Mouse (Mus musculus) megakaryocyte-erythroid progenitor cell, adult 5 weeks (primary cell): ENCODE data around the gene Olfr1510. TPM values are rescaled to one million over a fixed set of nuclear protein-coding genes. Genes with fewer than 3 reads are reported as not detected.

Experiments used
- polyA plus RNA-seq: library from polyadenylated mRNA; stranded (reverse); fragments of >175 nt; gene quantifications from 2 replicates; pipeline ENCODE4 v1.2.3, GENCODE M21; 2012

Olfr1510 gene
- polyA plus RNA-seq = not detected in 2 replicates

DNA sequence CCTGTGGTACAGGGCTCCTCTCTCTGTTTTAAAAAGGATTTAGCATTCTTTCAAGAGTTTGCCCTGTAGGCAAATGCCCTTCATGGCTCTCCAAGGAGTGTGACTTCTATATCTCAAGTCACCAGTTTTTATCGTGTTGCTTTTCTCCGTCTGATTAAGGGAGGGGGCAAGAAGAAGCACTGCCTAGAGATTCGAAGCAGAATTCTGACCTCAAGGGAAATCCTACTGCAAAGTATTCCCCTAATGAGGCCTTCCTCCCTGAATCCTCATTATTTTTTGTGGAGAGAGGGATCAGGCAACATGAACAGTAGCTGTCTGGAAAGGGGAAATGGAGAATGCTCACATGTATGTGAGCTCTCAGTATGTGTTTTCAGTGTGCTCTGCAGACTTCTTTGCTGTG, at the start of gene Olfr1510:
TSS of gene Olfr1510 (minus strand) at position 101 of the 400 bp plus-strand sequence.

DNA sequence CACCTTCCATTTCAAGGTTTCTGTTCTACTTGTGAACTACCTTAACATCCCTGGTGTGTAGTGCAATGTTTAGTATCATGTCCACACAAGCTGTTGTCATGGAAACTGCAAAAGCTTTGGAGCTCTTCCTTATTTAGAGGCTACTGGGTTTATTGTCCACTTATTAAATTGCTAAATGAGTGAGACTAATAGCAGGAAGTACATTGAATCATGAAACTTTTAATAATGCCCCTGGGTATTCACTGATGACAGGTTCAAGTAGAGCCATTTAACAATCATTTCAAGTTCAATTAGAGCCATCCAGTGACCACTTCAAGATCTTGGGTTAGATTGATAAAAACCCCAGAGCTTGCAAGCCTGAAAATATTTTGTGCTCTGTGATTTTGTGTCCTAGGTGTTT, 28.5 kb upstream of the Olfr1510 start, which contains the start of gene Olfr1509:
TSS of gene Olfr1509 (plus strand) at position 301 of the 400 bp plus-strand sequence.

DNA sequence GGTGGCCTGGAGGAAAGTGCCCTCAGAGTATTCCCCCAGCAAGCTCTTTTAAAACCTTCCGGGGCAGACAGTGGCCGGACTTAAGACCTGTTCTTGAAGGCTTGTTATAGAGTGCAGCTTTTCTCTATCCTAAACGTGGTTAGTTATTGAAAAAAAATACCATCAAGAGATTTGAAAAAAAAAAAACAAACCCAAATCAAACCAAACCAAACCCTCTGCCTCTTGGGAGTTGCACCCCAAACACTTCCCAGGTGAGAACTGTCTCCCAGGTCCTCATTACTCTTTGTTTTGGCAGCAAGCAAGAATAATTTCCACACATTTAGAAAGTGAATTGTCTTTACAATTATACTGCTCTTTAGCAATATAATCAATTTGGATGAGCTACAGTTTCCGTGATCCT, 16.9 kb downstream of the Olfr1510 start, which contains the start of gene Olfr1511:
TSS of gene Olfr1511 (minus strand) at position 101 of the 400 bp plus-strand sequence.

DNA sequence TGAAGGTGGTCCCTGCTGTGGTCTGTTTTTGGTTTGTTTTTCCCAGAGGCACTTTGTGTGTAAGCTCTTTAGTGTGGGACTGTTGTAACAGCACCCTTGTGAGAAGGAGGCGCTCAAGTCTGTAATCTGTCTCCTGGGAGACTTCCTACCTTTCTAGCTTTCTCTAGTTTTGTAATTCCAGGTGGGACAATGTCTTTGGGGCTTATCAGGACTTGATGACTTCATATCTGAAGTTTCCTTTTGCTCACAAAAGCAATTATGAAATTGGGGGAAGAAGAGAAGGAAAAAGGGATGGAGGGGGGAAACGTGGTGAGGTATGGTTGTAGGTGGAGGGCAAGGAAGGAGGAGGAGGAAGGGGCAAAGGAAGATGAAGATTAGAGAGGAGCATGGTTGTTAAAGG, 35.1 kb downstream of the Olfr1510 start, which contains the start of gene Olfr1512:
TSS of gene Olfr1512 (minus strand) at position 101 of the 400 bp plus-strand sequence.

Other genes starting within 250 kb of the Olfr1510 start
- 15.2 and 16.3 TPM in 2 replicates for gene Supt16, start 217.0 kb downstream of the Olfr1510 start, polyA plus RNA-seq
- gene Chd8, start 156.6 kb downstream of the Olfr1510 start, polyA plus RNA-seq = 11.4 and 14.8 TPM in 2 replicates
- 38.1 and 41.5 TPM in 2 replicates for gene Tox4, start 135.2 kb downstream of the Olfr1510 start, polyA plus RNA-seq
- 0.36 and 0.48 TPM in 2 replicates for gene Rab2b, start 134.8 kb downstream of the Olfr1510 start, polyA plus RNA-seq
- 12.9 and 18.7 TPM in 2 replicates for gene Mettl3, start 109.2 kb downstream of the Olfr1510 start, polyA plus RNA-seq
- gene Sall2, start 85.6 kb downstream of the Olfr1510 start, polyA plus RNA-seq = 1.4 and 2.2 TPM in 2 replicates
- gene Olfr1513, start 58.0 kb downstream of the Olfr1510 start, polyA plus RNA-seq = not detected in 2 replicates
- gene Olfr1512, start 35.2 kb downstream of the Olfr1510 start, polyA plus RNA-seq = not detected in 2 replicates
- not detected in 2 replicates for gene Olfr1511, start 17.0 kb downstream of the Olfr1510 start, polyA plus RNA-seq
- not detected in 2 replicates for gene Olfr1509, start 28.6 kb upstream of the Olfr1510 start, polyA plus RNA-seq
- 0.01 TPM in 1 of 2 replicates, not detected in the other for gene Olfr1508, start 53.1 kb upstream of the Olfr1510 start, polyA plus RNA-seq
- not detected in 2 replicates for gene Olfr1507, start 81.4 kb upstream of the Olfr1510 start, polyA plus RNA-seq